Mouse (Mus musculus): ENCODE measurements around the gene Zc2hc1b.

GRCm38 (mm10) chr10:13118024-13118769, 59.6 kb downstream of the Zc2hc1b start:
- TF ChIP-seq CTCF (IDR thresholded peaks at IDR 0.05; ENCODE audit: low read depth): no peak
- TF ChIP-seq EP300 (IDR thresholded peaks at IDR 0.05; ENCODE audit: low read depth): no peak

Data from liver, postnatal 0 days (tissue).